Mouse (Mus musculus): Measurements from ENCODE around the gene Pde11a. TPM values are rescaled to one million over a fixed set of nuclear protein-coding genes. Genes with fewer than 3 reads are reported as not detected.

The Pde11a gene
- polyA plus RNA-seq, 1 experiment, result not detected

- Histone ChIP-seq H3K4me3 (replicated peaks; ENCODE audit: extremely low read depth, low read depth, low read length) (no peak overlapping the region), H3K4me1 (ENCODE audit: control insufficient read depth, insufficient read depth, low read length) (peaks cover 8% of the 10 kb centered on the region)
- 40% methylated on average over 14 of the region's 14 CpGs for WGBS
- TF ChIP-seq POLR2A (IDR thresholded peaks at IDR 0.05; ENCODE audit: borderline replicate concordance, extremely low read depth, low read depth, low read length) (no peak), CTCF (IDR thresholded peaks at IDR 0.05; ENCODE audit: insufficient read depth, low read length) (peak; percentile 29; the same call in 1 of the 2 replicates)
- DNase-seq, result no peak
Measured at GRCm38 (mm10) chr2:76101889-76102602, 236.5 kb downstream of the Pde11a start.

DNA sequence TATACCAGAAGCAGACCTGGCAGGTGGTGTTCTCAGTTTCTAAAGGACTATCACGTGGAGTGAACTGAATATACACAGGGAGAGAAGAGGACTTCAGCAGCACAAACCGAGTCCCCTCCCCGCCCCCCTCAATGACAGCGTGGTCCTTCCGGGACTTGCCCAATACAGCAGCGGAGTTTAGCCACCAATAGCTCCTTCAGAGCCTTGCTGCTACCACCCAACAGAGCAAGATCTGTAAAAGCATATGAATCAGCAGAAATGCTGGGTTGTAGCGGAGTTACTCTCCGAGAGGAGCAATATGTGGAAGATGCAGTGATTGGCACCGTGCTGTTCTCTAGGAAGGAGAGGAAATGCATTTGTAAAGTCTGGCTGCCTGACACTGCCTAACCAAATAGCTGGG lies 238.0 kb downstream of the Pde11a start:
- Histone ChIP-seq H3K4me1 (ENCODE audit: control insufficient read depth, insufficient read depth, low read length) (peaks cover 8% of the 10 kb centered on the region), H3K4me3 (replicated peaks; ENCODE audit: extremely low read depth, low read depth, low read length) (no peak overlapping the region)
- DNase-seq, result no peak
- 59% methylated on average over 9 of the region's 9 CpGs for WGBS
- TF ChIP-seq CTCF (IDR thresholded peaks at IDR 0.05; ENCODE audit: insufficient read depth, low read length) (no peak), POLR2A (IDR thresholded peaks at IDR 0.05; ENCODE audit: borderline replicate concordance, extremely low read depth, low read depth, low read length) (no peak)

- DNase-seq, result no peak
- Histone ChIP-seq H3K4me3 (replicated peaks; ENCODE audit: extremely low read depth, low read depth, low read length) (no peak overlapping the region), H3K4me1 (ENCODE audit: control insufficient read depth, insufficient read depth, low read length) (peaks cover 8% of the 10 kb centered on the region)
- 71% methylated on average over 9 of the region's 9 CpGs for WGBS
- TF ChIP-seq CTCF (IDR thresholded peaks at IDR 0.05; ENCODE audit: insufficient read depth, low read length), result no peak
- TF ChIP-seq POLR2A (IDR thresholded peaks at IDR 0.05; ENCODE audit: borderline replicate concordance, extremely low read depth, low read depth, low read length), result no peak
Measured at GRCm38 (mm10) chr2:76099726-76100347, 238.7 kb downstream of the Pde11a start.

DNA sequence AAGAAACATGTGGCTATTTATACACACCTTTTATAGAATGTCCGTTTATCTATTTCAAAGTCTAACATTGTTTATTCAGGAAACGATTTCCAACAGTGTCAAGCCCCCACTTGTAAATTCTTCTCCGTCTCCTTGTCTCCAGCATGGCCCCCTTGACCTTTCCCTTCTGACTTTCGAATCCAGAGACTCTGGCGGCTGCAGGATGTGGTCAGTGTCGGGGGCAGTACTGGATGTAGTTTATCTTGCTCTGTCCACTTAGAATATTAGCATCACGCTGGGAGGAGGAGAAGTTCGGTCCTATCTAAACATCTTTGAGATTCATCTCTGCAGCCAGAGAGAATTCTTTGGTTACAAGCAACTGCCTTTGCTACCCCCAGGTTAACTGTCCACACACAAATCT lies 240.2 kb downstream of the Pde11a start:
- Histone ChIP-seq H3K4me1 (ENCODE audit: control insufficient read depth, insufficient read depth, low read length) (peaks cover 8% of the 10 kb centered on the region), H3K4me3 (replicated peaks; ENCODE audit: extremely low read depth, low read depth, low read length) (no peak overlapping the region)
- TF ChIP-seq CTCF (IDR thresholded peaks at IDR 0.05; ENCODE audit: insufficient read depth, low read length), result no peak
- no peak for TF ChIP-seq POLR2A (IDR thresholded peaks at IDR 0.05; ENCODE audit: borderline replicate concordance, extremely low read depth, low read depth, low read length)
- WGBS, result 13% methylated on average over 8 of the region's 8 CpGs
- DNase-seq, result no peak

- H3K4me1 ChIP-seq (ENCODE audit: control insufficient read depth, insufficient read depth, low read length), result peaks cover 8% of the 10 kb centered on the region
- 33% methylated on average over 7 of the region's 7 CpGs for WGBS
- TF ChIP-seq CTCF (IDR thresholded peaks at IDR 0.05; ENCODE audit: insufficient read depth, low read length) (no peak), POLR2A (IDR thresholded peaks at IDR 0.05; ENCODE audit: borderline replicate concordance, extremely low read depth, low read depth, low read length) (no peak)
- no peak for DNase-seq
- no peak overlapping the region for H3K4me3 ChIP-seq (replicated peaks; ENCODE audit: extremely low read depth, low read depth, low read length)
Measured at GRCm38 (mm10) chr2:76097847-76098246, 240.7 kb downstream of the Pde11a start.

DNA sequence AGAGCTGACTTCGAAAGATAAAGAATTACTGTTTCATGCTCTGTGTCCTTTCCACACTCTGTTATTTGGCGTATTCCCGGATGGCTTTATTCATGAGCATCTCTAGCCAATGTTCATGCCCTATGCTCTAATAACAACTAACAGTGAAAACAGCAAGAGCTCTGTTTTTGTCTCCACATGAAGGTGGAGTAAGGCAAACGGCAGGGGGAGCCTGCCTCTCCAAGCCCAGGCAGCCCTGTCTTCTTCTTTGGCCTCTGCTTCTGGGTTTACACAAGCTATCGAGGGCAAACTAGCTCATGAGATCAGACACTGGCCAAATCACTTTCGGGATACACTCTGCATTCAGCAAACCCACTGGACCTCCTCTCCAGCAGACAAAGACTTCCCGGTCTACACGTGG lies 241.3 kb downstream of the Pde11a start:
- 54% methylated on average over 8 of the region's 8 CpGs for WGBS
- DNase-seq, result no peak
- no peak for TF ChIP-seq POLR2A (IDR thresholded peaks at IDR 0.05; ENCODE audit: borderline replicate concordance, extremely low read depth, low read depth, low read length)
- TF ChIP-seq CTCF (IDR thresholded peaks at IDR 0.05; ENCODE audit: insufficient read depth, low read length), result no peak
- no peak overlapping the region for H3K4me3 ChIP-seq (replicated peaks; ENCODE audit: extremely low read depth, low read depth, low read length)
- H3K4me1 ChIP-seq (ENCODE audit: control insufficient read depth, insufficient read depth, low read length), result peaks cover 8% of the 10 kb centered on the region

DNA sequence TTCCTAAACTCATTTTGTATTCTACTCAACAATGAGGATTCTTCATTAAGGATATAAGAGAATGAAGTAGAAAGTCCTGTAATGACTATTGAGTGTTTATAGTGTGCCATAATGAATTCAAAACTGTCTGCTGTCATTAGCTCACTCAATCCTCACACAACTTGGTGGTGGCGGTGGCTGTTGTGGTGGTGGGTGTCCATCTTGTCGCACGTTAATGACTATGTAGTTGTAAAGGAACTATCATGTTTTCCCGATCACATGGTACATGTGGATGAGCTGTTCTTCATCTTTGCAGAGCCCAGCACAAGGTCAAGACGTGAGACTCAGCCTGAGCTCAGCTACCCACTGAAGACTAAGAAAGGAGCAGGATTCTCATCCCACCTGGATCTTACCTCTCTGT lies 242.7 kb downstream of the Pde11a start:
- TF ChIP-seq CTCF (IDR thresholded peaks at IDR 0.05; ENCODE audit: insufficient read depth, low read length), result no peak
- TF ChIP-seq POLR2A (IDR thresholded peaks at IDR 0.05; ENCODE audit: borderline replicate concordance, extremely low read depth, low read depth, low read length), result no peak
- 95% methylated on average over 5 of the region's 5 CpGs for WGBS
- DNase-seq, result no peak
- Histone ChIP-seq H3K4me1 (ENCODE audit: control insufficient read depth, insufficient read depth, low read length) (peaks cover 7% of the 10 kb centered on the region), H3K4me3 (replicated peaks; ENCODE audit: extremely low read depth, low read depth, low read length) (no peak overlapping the region)

DNA sequence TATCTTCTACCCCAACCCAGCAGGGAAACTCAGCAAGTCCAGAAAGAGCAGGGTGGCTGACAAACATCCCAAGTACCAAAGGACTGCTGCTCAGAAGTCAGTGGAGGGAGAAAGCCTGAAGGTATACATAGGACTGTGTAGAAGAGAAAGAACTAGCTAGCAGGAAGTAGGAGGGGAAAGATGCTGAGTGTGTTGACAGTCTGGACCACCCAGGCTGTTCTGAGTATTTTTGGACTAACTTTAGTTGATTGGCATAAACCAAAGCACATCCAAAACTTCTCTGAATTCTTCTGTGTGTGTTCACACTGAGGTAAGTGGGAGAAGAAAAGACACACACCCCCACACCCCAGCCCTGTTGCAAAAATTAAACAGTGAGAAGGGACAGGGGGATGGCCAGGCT lies 248.1 kb downstream of the Pde11a start:
- TF ChIP-seq POLR2A (IDR thresholded peaks at IDR 0.05; ENCODE audit: borderline replicate concordance, extremely low read depth, low read depth, low read length) (no peak), CTCF (IDR thresholded peaks at IDR 0.05; ENCODE audit: insufficient read depth, low read length) (no peak)
- peaks cover 8% of the 10 kb centered on the region for H3K4me1 ChIP-seq (ENCODE audit: control insufficient read depth, insufficient read depth, low read length)
- DNase-seq, result no peak
- H3K4me3 ChIP-seq (replicated peaks; ENCODE audit: extremely low read depth, low read depth, low read length), result no peak overlapping the region

DNA sequence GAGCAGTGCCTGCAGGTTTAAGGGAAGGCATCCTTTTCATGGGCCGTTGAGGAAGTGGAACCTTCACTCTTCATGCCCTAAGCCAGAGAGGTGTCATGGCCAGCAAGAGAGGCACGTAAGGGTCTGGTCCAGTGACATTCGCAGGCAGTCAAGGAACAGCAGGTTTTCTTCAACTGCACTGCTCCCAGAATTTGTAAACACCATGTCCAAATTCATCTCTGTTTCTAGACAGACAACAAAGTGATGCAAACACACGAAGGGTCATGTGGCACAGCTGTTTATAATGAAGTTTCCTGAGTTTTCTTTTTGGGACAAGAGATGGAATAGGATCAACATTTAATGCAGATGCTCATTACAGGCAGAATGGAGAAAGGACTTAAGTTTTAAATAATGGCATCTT lies 249.7 kb downstream of the Pde11a start:
- no peak for TF ChIP-seq POLR2A (IDR thresholded peaks at IDR 0.05; ENCODE audit: borderline replicate concordance, extremely low read depth, low read depth, low read length)
- H3K4me1 ChIP-seq (ENCODE audit: control insufficient read depth, insufficient read depth, low read length), result peaks cover 8% of the 10 kb centered on the region
- peak; percentile 38 for DNase-seq
- WGBS, result 28% methylated on average over 4 of the region's 4 CpGs
- no peak overlapping the region for H3K4me3 ChIP-seq (replicated peaks; ENCODE audit: extremely low read depth, low read depth, low read length)

- no peak overlapping the region for H3K4me3 ChIP-seq (replicated peaks; ENCODE audit: extremely low read depth, low read depth, low read length)
- H3K4me1 ChIP-seq (ENCODE audit: control insufficient read depth, insufficient read depth, low read length), result peaks cover 8% of the 10 kb centered on the region
- no peak for DNase-seq
- 30% methylated on average over 5 of the region's 5 CpGs for WGBS
- TF ChIP-seq CTCF (IDR thresholded peaks at IDR 0.05; ENCODE audit: insufficient read depth, low read length), result no peak
- TF ChIP-seq POLR2A (IDR thresholded peaks at IDR 0.05; ENCODE audit: borderline replicate concordance, extremely low read depth, low read depth, low read length), result no peak
Measured at GRCm38 (mm10) chr2:76088413-76088812, 250.2 kb downstream of the Pde11a start.
